Mouse (Mus musculus) liver, embryonic 14.5 days (tissue): Measurements from ENCODE around the gene Rgsl1.

ENCODE experiments used
- CTCF ChIP-seq: IDR thresholded peaks from 2 replicates; pipeline ENCODE4 v1.5.1; 2016; ENCODE audit warnings: antibody characterized with exemption, low read depth, control low read depth
- EP300 ChIP-seq: IDR thresholded peaks from 2 replicates; pipeline ENCODE4 v1.6.1; 2016; ENCODE audit warnings: antibody characterized with exemption, low read depth

DNA sequence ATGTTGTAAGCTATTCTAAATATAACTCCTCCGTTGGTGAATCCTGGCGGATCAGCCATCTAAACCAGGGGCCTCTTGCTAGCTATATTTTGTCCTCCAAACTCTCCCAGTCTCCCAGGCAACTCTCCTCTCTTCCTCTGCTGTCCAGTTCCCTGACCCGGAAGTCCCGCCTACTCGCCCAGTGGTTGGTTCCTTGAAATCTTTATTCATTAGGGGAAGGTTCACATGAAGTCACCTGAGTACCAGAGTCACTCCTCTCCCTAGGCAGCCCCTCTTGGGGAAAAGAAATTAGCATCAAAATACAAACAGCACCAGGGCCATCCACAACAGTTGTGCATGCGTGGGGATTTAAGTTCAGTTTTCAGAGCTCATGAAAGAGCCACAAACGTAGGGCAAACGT, 77.6 kb downstream of the Rgsl1 start:
- TF ChIP-seq CTCF (no peak), EP300 (no peak)
